Mouse (Mus musculus) mouse embryonic stem cell (cell line): ENCODE measurements at regions not wholly inside any gene's neighbourhood (a gene's known extent, or its start where the extent isn't known, plus 50 kb on each side); places are given as distances from the start of the nearest gene placed in this dataset.
"Not testable (repeated sequence)": the region's sequence is repeated elsewhere in the genome, so short reads cannot be mapped to it uniquely, and the experiment has no call there.

ENCODE experiments used
- in situ Hi-C, 2 experiments: fragments of 300-500 bp; cut with MboI; formaldehyde crosslinking; loops; 1 replicate in 1 of 2; 3 replicates in 1 of 2; pipeline ENCODE4 v1.14.3; 2019 to 2020; ENCODE audit warnings: low sequenced_read_pairs in 2 of 2, low pct_unique_long_range_greater_than_20kb in 1 of 2, mixed read lengths in 1 of 2; ENCODE audit not compliant: unreplicated experiment in 1 of 2

DNA sequence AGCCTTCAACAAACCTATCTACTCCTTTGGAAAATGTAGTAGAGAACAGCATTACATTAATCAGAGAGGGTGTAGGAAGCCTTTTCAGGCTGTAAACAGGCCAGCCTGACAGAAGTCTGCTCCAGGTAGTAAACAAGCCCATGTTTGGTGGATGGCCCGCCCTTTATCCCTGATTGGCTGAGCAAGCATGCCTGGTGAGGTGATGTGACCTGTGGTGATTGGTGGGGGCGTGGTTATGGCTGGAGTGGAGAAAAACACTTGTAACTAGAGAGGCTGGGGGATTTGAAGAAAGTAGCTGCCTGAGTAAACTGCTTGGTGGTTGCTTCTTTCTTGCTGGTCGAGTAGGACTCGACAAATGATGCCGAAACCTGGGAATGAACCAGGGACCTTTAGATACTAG, 621.3 kb upstream of the Dsel start:
- in situ Hi-C loops: not testable (repeated sequence)

DNA sequence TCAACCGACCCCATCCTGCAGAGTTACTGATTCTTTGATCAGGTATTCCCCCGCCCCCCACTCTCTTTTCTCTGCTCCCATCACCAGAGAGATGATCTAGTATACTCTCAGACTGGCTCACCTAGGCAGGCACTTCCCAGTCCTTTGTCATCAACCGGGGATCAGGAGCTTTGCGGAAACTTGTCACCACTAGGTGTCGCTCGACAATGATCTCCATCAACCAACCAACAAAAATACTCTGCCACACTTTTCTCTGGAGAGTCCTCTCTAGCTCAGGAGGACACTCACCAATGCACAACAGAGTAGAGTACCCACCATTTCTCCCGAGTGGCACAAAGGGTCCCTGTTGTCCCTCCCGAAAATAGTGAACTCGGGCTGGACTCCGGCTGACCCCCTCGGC, 591.3 kb upstream of the Dsel start:
- in situ Hi-C loops: no loop called here

DNA sequence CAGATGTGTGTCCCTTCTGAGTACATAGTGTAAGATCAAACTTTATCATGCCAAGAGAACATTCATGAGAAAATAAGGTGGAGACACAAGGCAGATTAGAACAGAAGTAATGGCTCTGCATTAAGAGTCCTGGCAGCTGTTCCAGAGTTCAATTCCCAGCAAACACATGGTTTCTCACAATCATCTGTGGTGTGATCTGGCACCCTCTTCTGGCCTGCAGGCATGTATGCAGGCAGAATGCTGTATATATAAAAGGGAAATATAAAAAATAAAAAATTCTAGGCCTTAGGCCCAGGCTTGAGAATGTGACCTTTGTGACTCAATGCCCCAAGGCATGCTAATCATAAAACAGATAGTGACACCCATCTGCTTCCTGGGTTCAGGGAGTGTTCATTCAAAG, 587.7 kb upstream of the Dsel start:
- in situ Hi-C loops: no loop called here

- in situ Hi-C loops: no loop called here
Measured at GRCm38 (mm10) chr1:112451622-112452021, 586.9 kb upstream of the Dsel start.

- in situ Hi-C loops: no loop called here
Measured at GRCm38 (mm10) chr1:112439109-112439508, 574.4 kb upstream of the Dsel start.

DNA sequence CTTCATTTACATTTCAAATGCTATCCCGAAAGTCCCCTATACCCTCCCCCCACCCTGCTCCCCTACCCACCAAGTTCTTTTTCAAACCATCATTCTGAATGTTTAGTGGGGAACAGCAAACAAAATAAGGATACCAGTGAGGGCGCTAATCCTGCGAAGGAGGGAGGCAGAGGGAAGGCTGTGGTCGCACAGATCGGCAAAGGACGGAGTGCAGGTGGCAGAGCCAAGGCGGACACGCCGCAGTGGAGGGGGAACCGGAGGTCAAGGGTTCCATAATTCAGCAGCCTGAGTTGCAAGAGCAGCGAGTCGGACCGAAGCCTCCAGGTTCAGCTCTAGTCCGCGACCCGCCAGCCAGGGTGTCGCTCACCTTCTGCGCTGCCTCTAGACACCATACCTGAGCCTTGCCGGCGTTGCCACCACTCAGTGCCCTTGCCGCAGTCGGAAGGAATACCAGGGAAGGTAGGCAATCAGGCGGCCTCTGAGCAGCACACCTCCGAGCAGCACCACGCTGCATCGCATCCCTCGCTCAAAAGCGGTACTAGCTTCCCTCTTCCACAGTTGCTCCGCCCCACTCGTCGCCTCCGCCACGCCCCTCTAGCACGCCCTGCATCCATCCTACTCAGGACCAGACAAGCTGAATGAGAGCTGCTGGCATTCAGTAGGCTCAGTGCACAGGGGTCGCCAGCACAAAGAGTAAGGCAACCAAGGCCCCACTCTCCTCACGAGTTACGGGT, 551.8 kb upstream of the Dsel start:
- in situ Hi-C loops: no loop called here

- in situ Hi-C loops: loop anchor here (25.0 kb wide), 2 partner anchors 527 to 727 kb away; partner anchors contain the start of gene Dsel (in 1 of the 2)
Measured at GRCm38 (mm10) chr1:112388807-112389206, 524.1 kb upstream of the Dsel start.

- in situ Hi-C loops: loop anchor here (25.0 kb wide), 2 partner anchors 522 to 722 kb away; partner anchors contain the start of gene Dsel (in 1 of the 2)
Measured at GRCm38 (mm10) chr1:112384015-112384414, 519.3 kb upstream of the Dsel start.

DNA sequence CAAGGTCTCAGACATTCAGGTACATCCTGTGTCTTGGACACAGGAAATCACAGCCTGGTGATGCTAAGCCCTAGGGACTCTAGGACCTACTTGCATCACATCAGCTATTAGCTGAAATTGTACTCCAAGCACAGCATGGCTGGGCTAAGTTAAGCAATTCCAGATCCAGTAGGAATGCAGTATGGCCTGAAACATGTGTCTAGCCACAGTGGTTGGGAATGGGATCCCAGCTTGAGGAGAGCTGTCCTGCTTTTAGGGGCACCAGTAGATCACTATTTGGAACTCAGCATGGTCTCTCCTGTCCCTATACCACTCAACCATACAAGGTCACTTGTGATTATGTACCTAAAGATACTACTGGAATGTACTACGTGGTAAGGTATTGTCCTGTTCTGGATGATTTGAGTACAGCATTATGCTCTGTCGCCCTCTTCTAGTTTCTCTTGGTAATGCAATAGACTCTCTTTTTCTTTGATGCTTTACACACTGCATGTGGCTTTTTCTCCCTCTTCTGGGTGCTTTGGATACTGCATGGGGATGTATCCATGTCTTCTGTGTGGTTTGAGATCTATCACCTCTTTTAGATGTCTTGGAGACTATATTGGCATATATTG, 515.0 kb upstream of the Dsel start:
- in situ Hi-C loops: loop anchor here (5.0 to 25.0 kb wide), 3 partner anchors 517 to 717 kb away; partner anchors contain the start of gene Dsel (in 2 of the 2)

GRCm38 (mm10) chr1:112378660-112379059, 513.9 kb upstream of the Dsel start:
- in situ Hi-C loops: loop anchor here (5.0 to 25.0 kb wide), 3 partner anchors 516 to 716 kb away; partner anchors contain the start of gene Dsel (in 2 of the 2)

GRCm38 (mm10) chr1:112355816-112356215, 491.1 kb upstream of the Dsel start:
- in situ Hi-C loops: no loop called here
